Mouse (Mus musculus): ENCODE results near the gene Mettl5. TPM values are rescaled to one million over a fixed set of nuclear protein-coding genes. Genes with fewer than 3 reads are reported as not detected.

Mettl5 gene
- total RNA-seq, 1 experiment from 2014 or later, result 36.4 TPM

DNA sequence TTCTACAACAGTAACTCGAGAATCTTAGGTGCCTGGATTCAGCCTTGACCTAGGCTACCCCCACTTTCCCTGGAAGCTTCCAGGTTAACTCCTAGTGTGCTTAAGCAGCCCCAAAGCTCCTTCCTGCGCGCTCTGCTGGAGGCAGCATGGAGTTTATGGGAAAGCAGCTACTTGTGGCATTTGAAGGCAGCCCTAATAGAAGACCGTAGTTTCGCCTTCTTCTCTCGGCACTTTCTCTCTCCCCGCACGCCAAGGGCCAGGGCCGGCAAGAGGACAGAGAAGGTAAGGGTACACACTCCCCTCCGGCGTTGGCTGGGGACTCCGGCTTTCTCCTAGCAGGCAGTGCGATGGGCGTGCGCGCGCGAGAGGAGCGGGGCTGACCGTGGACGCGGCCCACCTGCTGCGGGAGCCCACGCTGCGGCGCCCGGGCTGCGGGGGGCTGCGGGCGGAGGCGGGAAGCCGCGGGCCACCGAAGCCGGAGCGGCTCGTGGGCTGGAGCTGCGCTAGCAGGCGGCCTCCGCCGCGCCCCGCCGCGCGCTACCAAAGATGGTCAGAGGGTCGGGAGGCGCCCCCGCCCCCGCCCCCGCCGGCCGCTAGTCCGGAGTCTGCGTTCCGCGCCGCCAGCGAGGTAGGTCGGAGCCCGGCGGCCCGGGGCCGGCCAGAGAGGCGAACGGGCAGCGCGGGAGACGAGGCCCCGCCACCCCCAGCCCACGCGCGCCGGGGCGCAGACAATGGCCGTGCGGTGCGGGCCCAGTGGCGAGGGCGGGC, 62.9 kb downstream of the Mettl5 start:
- ATAC-seq (replicated peaks in 1 of 2; ENCODE audit: insufficient read depth in 1 of 2, low FRiP score in 2 of 2, low TSS enrichment in 1 of 2, low read depth in 1 of 2, poor library complexity in 2 of 2, severe bottlenecking in 2 of 2), result peak; percentile 17 to 33; a peak in 3 of 4 replicates

DNA sequence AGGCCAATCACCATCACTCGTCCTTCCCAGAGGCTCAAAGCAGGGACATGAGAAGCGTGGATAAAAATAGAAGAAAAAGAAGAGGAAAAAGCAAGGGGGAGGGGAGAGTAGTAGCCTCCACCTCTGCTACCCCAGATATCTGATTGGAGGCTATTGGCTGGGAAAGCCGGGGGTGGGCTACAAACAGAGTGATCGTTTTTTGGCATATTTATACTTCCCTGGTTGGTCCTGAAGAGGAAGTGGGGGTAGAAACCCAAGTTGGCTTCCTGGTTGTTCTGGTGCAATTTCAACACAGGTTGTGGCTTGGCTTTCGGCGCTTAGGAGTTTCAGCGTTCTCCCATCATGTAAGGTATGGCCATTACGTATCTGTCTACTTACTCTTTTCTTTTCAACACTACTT, 63.7 kb downstream of the Mettl5 start, which contains the start of gene Klhl23:
Klhl23 (plus strand) TSS at position 234 of the 400 bp plus-strand sequence.
- peak; percentile 63 to 79 for ATAC-seq (replicated peaks in 1 of 2; ENCODE audit: insufficient read depth in 1 of 2, low FRiP score in 2 of 2, low TSS enrichment in 1 of 2, low read depth in 1 of 2, poor library complexity in 2 of 2, severe bottlenecking in 2 of 2)

Other genes starting within 250 kb of the Mettl5 start
- 6.3 TPM in 2 replicates for gene Bbs5, start 238.4 kb downstream of the Mettl5 start, total RNA-seq (2017)
- not detected in 2 replicates for gene Klhl41, start 215.5 kb downstream of the Mettl5 start, total RNA-seq (2017)
- gene Fastkd1, start 172.1 kb downstream of the Mettl5 start, total RNA-seq (2017), result 16.5 and 18.6 TPM in 2 replicates
- gene Ppig, start 163.1 kb downstream of the Mettl5 start, total RNA-seq (2017), result 86.2 and 112 TPM in 2 replicates
- 4.5 and 8.9 TPM in 2 replicates for gene Ccdc173, start 96.0 kb downstream of the Mettl5 start, total RNA-seq (2017)
- 30.1 and 35.8 TPM in 2 replicates for gene Phospho2, start 96.0 kb downstream of the Mettl5 start, total RNA-seq (2017)
- gene Klhl23, start 63.7 kb downstream of the Mettl5 start, total RNA-seq (2017), result 23.3 and 36.3 TPM in 2 replicates
- gene Ssb, start 24.1 kb downstream of the Mettl5 start, total RNA-seq (2017), result 543 and 668 TPM in 2 replicates
- gene Ubr3, start 11.6 kb upstream of the Mettl5 start, total RNA-seq (2017), result 55.3 and 62.1 TPM in 2 replicates
- gene Myo3b, start 153.5 kb upstream of the Mettl5 start, total RNA-seq (2017), result 0.25 and 1.5 TPM in 2 replicates